Mouse (Mus musculus): ENCODE data around the gene Armc9. TPM values are rescaled to one million over a fixed set of nuclear protein-coding genes. Genes with fewer than 3 reads are reported as not detected.

Gene Armc9
- polyA plus RNA-seq, 1 experiment from 2014 or later: 15.2 TPM

GRCm38 (mm10) chr1:86290452-86290851, 135.9 kb downstream of the Armc9 start:
- Histone ChIP-seq H3K4me3 (no peak overlapping the region), H3K36me3 (no peaks in the 10 kb centered on the region), H3K27ac (no peak overlapping the region), H3K9ac (no peak overlapping the region), H3K4me1 (no peaks in the 10 kb centered on the region), H3K9me3 (replicated peaks) (no peaks in the 10 kb centered on the region), H3K27me3 (replicated peaks) (no peaks in the 10 kb centered on the region), H3K4me2 (no peak overlapping the region)
- no peak for ATAC-seq
- 66% methylated on average over 3 of the region's 3 CpGs for WGBS (ENCODE audit: insufficient replicate concordance)

GRCm38 (mm10) chr1:86293091-86293490, 138.5 kb downstream of the Armc9 start:
- Histone ChIP-seq H3K27me3 (replicated peaks) (no peaks in the 10 kb centered on the region), H3K36me3 (no peaks in the 10 kb centered on the region), H3K9me3 (replicated peaks) (no peaks in the 10 kb centered on the region), H3K27ac (no peak overlapping the region), H3K9ac (no peak overlapping the region), H3K4me2 (no peak overlapping the region), H3K4me1 (0 out of 2 replicates have a peak, but pooled peaks cover under 1% of the 10 kb centered on the region), H3K4me3 (no peak overlapping the region)
- 76% methylated on average over 3 of the region's 3 CpGs for WGBS (ENCODE audit: insufficient replicate concordance)
- no peak for ATAC-seq

- no peaks in the 10 kb centered on the region for H3K36me3 ChIP-seq
- no peak overlapping the region for H3K4me2 ChIP-seq
- no peak overlapping the region for H3K9ac ChIP-seq
- no peak overlapping the region for H3K27ac ChIP-seq
- WGBS (ENCODE audit: insufficient replicate concordance): 82% methylated on average over 5 of the region's 5 CpGs
- H3K27me3 ChIP-seq (replicated peaks): no peaks in the 10 kb centered on the region
- no peak overlapping the region for H3K4me3 ChIP-seq
- no peaks in the 10 kb centered on the region for H3K9me3 ChIP-seq (replicated peaks)
- ATAC-seq: no peak
- peaks cover 5% of the 10 kb centered on the region for H3K4me1 ChIP-seq
Observed at GRCm38 (mm10) chr1:86293868-86294267, 139.3 kb downstream of the Armc9 start.

- no peak overlapping the region for H3K9ac ChIP-seq
- no peak overlapping the region for H3K27ac ChIP-seq
- H3K4me2 ChIP-seq: no peak overlapping the region
- no peaks in the 10 kb centered on the region for H3K27me3 ChIP-seq (replicated peaks)
- 64% methylated on average over 4 of the region's 4 CpGs for WGBS (ENCODE audit: insufficient replicate concordance)
- H3K36me3 ChIP-seq: no peaks in the 10 kb centered on the region
- H3K4me1 ChIP-seq: peaks cover 5% of the 10 kb centered on the region
- no peaks in the 10 kb centered on the region for H3K9me3 ChIP-seq (replicated peaks)
- H3K4me3 ChIP-seq: no peak overlapping the region
- ATAC-seq: no peak
Observed at GRCm38 (mm10) chr1:86294472-86294871, 139.9 kb downstream of the Armc9 start.

- Histone ChIP-seq H3K4me3 (no peak overlapping the region), H3K9ac (no peak overlapping the region), H3K27ac (no peak overlapping the region), H3K9me3 (replicated peaks) (no peaks in the 10 kb centered on the region), H3K36me3 (0 out of 2 replicates have a peak, but pooled peaks cover 2% of the 10 kb centered on the region), H3K4me1 (peaks cover 53% of the 10 kb centered on the region), H3K4me2 (no peak overlapping the region), H3K27me3 (replicated peaks) (peaks cover 46% of the 10 kb centered on the region)
- ATAC-seq: no peak
- 85% methylated on average over 2 of the region's 2 CpGs for WGBS (ENCODE audit: insufficient replicate concordance)
Observed at GRCm38 (mm10) chr1:86300093-86300492, 145.5 kb downstream of the Armc9 start.

- no peak overlapping the region for H3K9ac ChIP-seq
- peaks cover 52% of the 10 kb centered on the region for H3K27me3 ChIP-seq (replicated peaks)
- no peak overlapping the region for H3K4me2 ChIP-seq
- 42% methylated on average over 7 of the region's 7 CpGs for WGBS (ENCODE audit: insufficient replicate concordance)
- ATAC-seq: no peak
- no peak overlapping the region for H3K4me3 ChIP-seq
- H3K9me3 ChIP-seq (replicated peaks): no peaks in the 10 kb centered on the region
- H3K36me3 ChIP-seq: peaks cover 6% of the 10 kb centered on the region; the same call in 1 of the 2 replicates
- peaks cover 53% of the 10 kb centered on the region for H3K4me1 ChIP-seq
- no peak overlapping the region for H3K27ac ChIP-seq
Observed at GRCm38 (mm10) chr1:86300731-86301130, 146.2 kb downstream of the Armc9 start.

GRCm38 (mm10) chr1:86301221-86302091, 146.9 kb downstream of the Armc9 start:
- Histone ChIP-seq H3K9me3 (replicated peaks) (no peaks in the 10 kb centered on the region), H3K27ac (no peak overlapping the region), H3K27me3 (replicated peaks) (peaks cover 59% of the 10 kb centered on the region), H3K4me1 (peaks cover 56% of the 10 kb centered on the region), H3K4me2 (no peak overlapping the region), H3K36me3 (peaks cover 6% of the 10 kb centered on the region; the same call in 1 of the 2 replicates), H3K9ac (no peak overlapping the region), H3K4me3 (no peak overlapping the region)
- WGBS (ENCODE audit: insufficient replicate concordance): 35% methylated on average over 6 of the region's 6 CpGs
- no peak for ATAC-seq

GRCm38 (mm10) chr1:86302532-86302931, 148.0 kb downstream of the Armc9 start, which contains the start of gene B3gnt7:
B3gnt7 (plus strand) TSS chr1:86302832.
- Histone ChIP-seq H3K9ac (peak within 1 kb of the TSS; percentile 68), H3K36me3 (peaks cover 9% of the 10 kb centered on the region), H3K4me1 (peaks cover 65% of the 10 kb centered on the region), H3K4me3 (peak within 1 kb of the TSS; percentile 64), H3K27me3 (replicated peaks) (peaks cover 60% of the 10 kb centered on the region), H3K9me3 (replicated peaks) (no peaks in the 10 kb centered on the region), H3K4me2 (peak within 1 kb of the TSS; percentile 96), H3K27ac (no peak within 1 kb of the TSS)
- WGBS (ENCODE audit: insufficient replicate concordance): 46% methylated on average over 6 of the region's 6 CpGs
- ATAC-seq: no peak

GRCm38 (mm10) chr1:86303063-86303872, 148.7 kb downstream of the Armc9 start:
- Histone ChIP-seq H3K36me3 (peaks cover 9% of the 10 kb centered on the region), H3K4me1 (peaks cover 71% of the 10 kb centered on the region), H3K4me3 (peak overlapping the region; percentile 64), H3K9ac (peak overlapping the region; percentile 68), H3K4me2 (peak overlapping the region; percentile 96), H3K9me3 (replicated peaks) (no peaks in the 10 kb centered on the region), H3K27ac (no peak overlapping the region), H3K27me3 (replicated peaks) (peaks cover 64% of the 10 kb centered on the region)
- WGBS (ENCODE audit: insufficient replicate concordance): under 1% methylated on average over 64 of the region's 65 CpGs
- ATAC-seq: peak; percentile 55

- 2% methylated on average over 16 of the region's 16 CpGs for WGBS (ENCODE audit: insufficient replicate concordance)
- H3K27me3 ChIP-seq (replicated peaks): peaks cover 65% of the 10 kb centered on the region
- peak; percentile 4; the same call in 1 of the 2 replicates for ATAC-seq
Observed at GRCm38 (mm10) chr1:86303873-86304250, 149.3 kb downstream of the Armc9 start.

GRCm38 (mm10) chr1:86306686-86307085, 152.1 kb downstream of the Armc9 start:
- Histone ChIP-seq H3K9ac (no peak overlapping the region), H3K4me1 (peaks cover 70% of the 10 kb centered on the region), H3K4me3 (no peak overlapping the region), H3K27me3 (replicated peaks) (peaks cover 53% of the 10 kb centered on the region), H3K9me3 (replicated peaks) (no peaks in the 10 kb centered on the region), H3K4me2 (no peak overlapping the region), H3K27ac (no peak overlapping the region), H3K36me3 (peaks cover 9% of the 10 kb centered on the region)
- ATAC-seq: no peak
- 66% methylated on average over 3 of the region's 3 CpGs for WGBS (ENCODE audit: insufficient replicate concordance)

More at GRCm38 (mm10) chr1:86303873-86304250, 149.3 kb downstream of the Armc9 start:
- Histone ChIP-seq H3K4me2 (peak overlapping the region; percentile 96), H3K4me1 (peaks cover 72% of the 10 kb centered on the region), H3K9me3 (replicated peaks) (no peaks in the 10 kb centered on the region), H3K36me3 (peaks cover 9% of the 10 kb centered on the region), H3K27ac (no peak overlapping the region), H3K9ac (peak overlapping the region; percentile 68), H3K4me3 (peak overlapping the region; percentile 64)
